Mouse (Mus musculus) embryonic facial prominence, embryonic 12.5 days (tissue): ENCODE measurements at regions not wholly inside any gene's neighbourhood (a gene's known extent, or its start where the extent isn't known, plus 50 kb on each side); places are given as distances from the start of the nearest gene placed in this dataset.
"Not testable (repeated sequence)": the region's sequence is repeated elsewhere in the genome, so short reads cannot be mapped to it uniquely, and the experiment has no call there.

ENCODE experiments used
- ATAC-seq: fragments of 200-750 bp; cut with Nextera tagmentation; 2 replicates; pipeline ENCODE4 v1.8.0; 2017; ENCODE audit not compliant: insufficient number of reproducible peaks, insufficient read depth, low FRiP score, low TSS enrichment
- H3K27ac ChIP-seq: fragments of 300-500 bp; sonication (generic); 2 replicates; pipeline ENCODE4 v1.5.1; 2016; ENCODE audit warnings: mild to moderate bottlenecking
- H3K27me3 ChIP-seq: fragments of 300-500 bp; sonication (generic); 2 replicates; pipeline ENCODE4 v1.6.1; 2016; ENCODE audit warnings: mild to moderate bottlenecking, moderate library complexity
- H3K36me3 ChIP-seq: fragments of 300-500 bp; sonication (generic); 2 replicates; pipeline ENCODE4 v1.6.1; 2016; ENCODE audit warnings: mild to moderate bottlenecking
- H3K4me1 ChIP-seq: fragments of 300-500 bp; sonication (generic); 2 replicates; pipeline ENCODE4 v1.6.1; 2016
- H3K4me2 ChIP-seq: fragments of 300-500 bp; sonication (generic); replicated peaks from 2 replicates; pipeline ENCODE4 v1.6.1; 2016; ENCODE audit warnings: mild to moderate bottlenecking, moderate library complexity
- H3K4me3 ChIP-seq: fragments of 300-500 bp; sonication (generic); 2 replicates; pipeline ENCODE4 v1.5.1; 2016; ENCODE audit warnings: mild to moderate bottlenecking
- H3K9ac ChIP-seq: fragments of 300-500 bp; sonication (generic); 2 replicates; pipeline ENCODE4 v1.6.1; 2016; ENCODE audit warnings: mild to moderate bottlenecking, moderate library complexity
- H3K9me3 ChIP-seq: fragments of 300-500 bp; sonication (generic); 2 replicates; pipeline ENCODE4 v1.6.1; 2016; ENCODE audit warnings: mild to moderate bottlenecking, moderate library complexity
- WGBS: fragments of 180-500 bp; shearing (Covaris S2); methylation state at CpG from one replicate; pipeline ENCODE4 v1.1.7; 2016; 5-methylcytosine and 5-hydroxymethylcytosine counted together

DNA sequence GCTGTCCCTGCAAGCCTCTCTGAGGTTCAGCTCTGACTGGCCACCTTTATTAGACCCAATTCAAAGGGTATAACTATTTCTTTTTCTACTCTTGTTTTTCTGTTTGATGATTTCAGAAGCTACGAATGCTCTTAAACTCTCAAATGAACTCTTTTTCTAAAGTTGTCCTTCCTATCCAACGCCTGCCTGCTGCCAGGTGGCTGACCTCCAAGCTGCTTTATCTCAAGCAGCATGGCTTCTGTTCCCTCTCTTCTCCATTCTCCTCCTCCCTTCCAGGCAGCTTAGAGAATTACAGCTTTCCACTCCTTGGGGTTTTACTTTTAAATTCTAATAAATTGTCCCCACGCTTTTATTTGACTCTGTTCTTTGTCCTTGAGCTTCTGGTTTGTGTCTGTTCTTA is 196.9 kb upstream of the Irak1bp1 start:
- no peak for ATAC-seq
- 75% methylated on average over 3 of the region's 3 CpGs for WGBS
- H3K27ac ChIP-seq: no peak overlapping the region
- no peak overlapping the region for H3K4me2 ChIP-seq
- no peak overlapping the region for H3K4me3 ChIP-seq
- no peaks in the 10 kb centered on the region for H3K9me3 ChIP-seq
- no peak overlapping the region for H3K9ac ChIP-seq
- no peaks in the 10 kb centered on the region for H3K36me3 ChIP-seq
- H3K27me3 ChIP-seq: no peaks in the 10 kb centered on the region
- no peaks in the 10 kb centered on the region for H3K4me1 ChIP-seq

DNA sequence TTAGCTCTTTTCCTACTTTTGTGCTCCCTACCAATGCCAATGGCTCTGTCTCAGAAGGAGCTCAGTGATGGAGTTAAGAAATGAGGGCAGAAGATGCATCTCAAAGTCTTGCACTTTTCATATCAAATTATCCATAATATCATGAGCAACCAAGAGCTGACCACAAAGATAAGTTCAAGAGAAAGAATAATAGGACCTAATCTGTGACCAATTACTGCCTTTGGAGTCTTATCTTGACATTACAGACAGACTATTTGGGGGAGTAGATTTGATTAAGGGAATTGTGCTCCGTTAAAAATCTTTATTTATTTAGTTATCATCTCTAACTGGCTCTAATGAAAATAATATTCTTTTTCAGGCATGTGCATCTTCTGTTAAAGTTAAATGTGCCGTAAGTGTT is 189.1 kb upstream of the Irak1bp1 start:
- no peaks in the 10 kb centered on the region for H3K27me3 ChIP-seq
- 73% methylated on average over 2 of the region's 2 CpGs for WGBS
- H3K9ac ChIP-seq: no peak overlapping the region
- no peak overlapping the region for H3K4me3 ChIP-seq
- no peaks in the 10 kb centered on the region for H3K9me3 ChIP-seq
- H3K4me2 ChIP-seq: no peak overlapping the region
- no peaks in the 10 kb centered on the region for H3K36me3 ChIP-seq
- no peak for ATAC-seq
- H3K27ac ChIP-seq: no peak overlapping the region
- no peaks in the 10 kb centered on the region for H3K4me1 ChIP-seq

DNA sequence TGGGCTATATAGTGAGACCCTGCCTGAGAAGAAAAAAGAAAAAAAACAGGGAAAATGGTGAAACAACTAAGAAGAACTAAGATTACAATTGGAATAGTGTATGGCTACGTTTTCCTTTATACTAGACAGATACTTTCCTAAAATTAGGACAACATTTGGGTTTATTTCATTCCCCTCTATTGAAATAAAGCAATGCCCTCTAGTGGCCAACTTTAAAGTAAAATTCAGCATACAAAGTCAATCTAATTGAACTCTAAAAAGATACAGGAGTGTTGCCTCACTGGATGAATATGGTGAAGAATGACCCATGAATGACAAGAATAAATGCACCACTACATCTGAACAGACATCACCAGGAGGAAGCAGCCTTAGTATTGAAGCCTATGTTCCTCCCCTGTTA is 185.4 kb upstream of the Irak1bp1 start:
- no peak for ATAC-seq
- 30% methylated on average over 1 of the region's 1 CpGs for WGBS
- no peak overlapping the region for H3K27ac ChIP-seq

DNA sequence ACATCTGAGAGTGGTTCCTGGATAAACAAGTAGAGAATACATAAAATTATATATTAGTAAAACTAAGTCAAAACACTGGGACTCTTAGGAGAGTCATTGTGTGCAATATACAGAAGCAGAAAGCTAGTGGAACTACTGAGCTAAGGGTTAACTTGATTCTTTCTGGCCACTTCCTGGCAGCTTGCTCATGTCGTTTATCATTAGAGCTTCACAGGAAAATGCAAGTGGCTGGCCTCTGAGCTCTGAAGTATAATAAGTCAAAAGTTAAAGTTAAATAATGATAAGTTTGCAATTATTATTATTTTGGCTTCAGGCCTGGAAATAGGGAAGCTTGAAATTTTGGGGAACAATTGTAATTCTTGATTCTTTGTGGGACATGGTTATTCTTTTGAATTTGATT is 173.8 kb upstream of the Irak1bp1 start:
- not testable (repeated sequence) for H3K4me3 ChIP-seq, H3K4me1 ChIP-seq, H3K36me3 ChIP-seq

More for the DNA sequence above, 185.4 kb upstream of the Irak1bp1 start:
- no peaks in the 10 kb centered on the region for H3K36me3 ChIP-seq
- no peaks in the 10 kb centered on the region for H3K9me3 ChIP-seq
- no peaks in the 10 kb centered on the region for H3K27me3 ChIP-seq
- no peak overlapping the region for H3K4me3 ChIP-seq
- H3K4me2 ChIP-seq: no peak overlapping the region
- H3K9ac ChIP-seq: no peak overlapping the region
- H3K4me1 ChIP-seq: no peaks in the 10 kb centered on the region

DNA sequence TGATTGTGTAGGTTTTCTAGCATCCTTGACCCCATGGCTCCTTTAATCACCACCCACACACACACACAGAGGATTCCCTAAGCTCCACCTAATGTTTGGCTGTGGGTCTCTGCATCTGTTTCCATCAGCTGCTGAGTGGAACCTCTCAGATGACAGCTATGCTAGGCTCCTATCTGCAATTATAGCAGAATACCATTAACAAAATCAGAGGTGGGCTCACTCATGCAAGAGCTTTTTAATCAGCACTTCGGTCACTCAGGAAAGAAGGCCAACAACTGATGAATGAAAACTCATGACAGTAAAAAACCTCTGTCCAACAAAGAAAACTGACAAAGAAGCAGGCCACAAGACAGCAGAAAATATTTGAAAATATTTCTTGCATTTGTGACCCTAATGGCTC is 147.1 kb upstream of the Irak1bp1 start:
- H3K4me3 ChIP-seq: no peak overlapping the region
- no peak overlapping the region for H3K27ac ChIP-seq

More for the DNA sequence above, 173.8 kb upstream of the Irak1bp1 start:
- not testable (repeated sequence) for H3K9ac ChIP-seq, H3K27me3 ChIP-seq, H3K4me2 ChIP-seq, ATAC-seq, H3K27ac ChIP-seq, H3K9me3 ChIP-seq
- WGBS: 15% methylated on average over 1 of the region's 1 CpGs

DNA sequence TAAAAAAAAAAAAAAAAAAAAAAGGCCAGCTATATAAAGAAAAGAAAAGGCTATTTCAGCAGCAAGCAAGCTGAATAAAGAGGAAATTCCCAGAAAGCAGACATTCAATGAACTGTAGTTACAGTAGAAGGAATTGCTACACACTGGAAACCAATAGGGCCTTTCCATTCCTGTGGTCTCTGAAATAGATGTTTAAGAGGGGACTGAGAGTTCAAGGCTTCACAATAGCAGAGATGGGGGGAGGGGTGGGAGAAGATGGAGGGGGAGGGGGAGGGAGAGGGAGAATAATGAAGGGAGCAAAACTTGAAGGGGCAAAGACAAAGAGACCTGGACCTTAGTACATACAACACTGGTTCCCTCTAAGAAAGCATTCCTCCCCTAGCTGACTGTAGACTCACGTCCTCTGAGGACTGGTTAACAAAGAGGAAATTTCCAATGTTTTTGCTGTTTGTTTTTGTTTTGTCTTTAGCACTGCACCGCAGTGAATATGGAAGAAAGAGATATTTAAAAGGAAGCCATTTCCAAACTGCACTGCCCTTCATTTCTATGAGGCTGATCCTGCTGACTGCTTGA is 119.8 kb upstream of the Irak1bp1 start:
- no peaks in the 10 kb centered on the region for H3K27me3 ChIP-seq
- no peaks in the 10 kb centered on the region for H3K36me3 ChIP-seq
- H3K27ac ChIP-seq: no peak overlapping the region
- no peaks in the 10 kb centered on the region for H3K4me1 ChIP-seq
- H3K9me3 ChIP-seq: no peaks in the 10 kb centered on the region
- ATAC-seq: no peak
- WGBS: 56% methylated on average over 2 of the region's 2 CpGs
- no peak overlapping the region for H3K4me3 ChIP-seq
- no peak overlapping the region for H3K9ac ChIP-seq
- no peak overlapping the region for H3K4me2 ChIP-seq

More for the DNA sequence above, 147.1 kb upstream of the Irak1bp1 start:
- H3K4me1 ChIP-seq: no peaks in the 10 kb centered on the region
- H3K36me3 ChIP-seq: no peaks in the 10 kb centered on the region
- H3K27me3 ChIP-seq: no peaks in the 10 kb centered on the region
- H3K4me2 ChIP-seq: no peak overlapping the region
- no peaks in the 10 kb centered on the region for H3K9me3 ChIP-seq
- 77% methylated on average over 1 of the region's 1 CpGs for WGBS
- ATAC-seq: no peak
- H3K9ac ChIP-seq: no peak overlapping the region

DNA sequence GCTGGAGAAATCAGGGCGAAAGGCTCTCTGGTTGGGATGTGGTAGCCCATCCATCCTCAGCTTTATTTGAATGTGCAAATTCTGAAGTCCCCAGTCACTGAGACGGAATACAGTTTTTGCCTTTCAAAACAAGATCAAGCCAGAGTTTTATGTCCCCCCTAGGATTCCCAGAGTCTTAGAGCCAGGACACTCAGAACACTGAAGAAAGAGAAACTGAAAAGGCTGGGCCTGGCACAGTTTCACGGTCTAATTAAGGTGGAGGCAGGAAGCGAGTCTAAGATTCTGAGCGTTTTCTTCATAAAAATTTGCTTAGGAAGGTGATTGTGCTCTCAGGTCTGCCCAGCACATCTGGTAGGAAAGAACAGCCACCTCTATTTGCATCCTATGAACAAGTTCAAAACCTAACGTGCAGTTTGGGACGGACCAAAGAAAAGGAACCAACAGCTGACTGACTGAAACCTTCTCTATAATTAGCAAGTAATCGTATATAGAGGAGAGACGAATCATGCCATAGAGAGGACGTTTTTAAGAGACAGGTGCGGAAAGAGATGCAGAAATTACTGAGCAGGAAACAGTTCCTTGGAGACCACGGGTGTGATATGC is 119.2 kb upstream of the Irak1bp1 start:
- H3K27ac ChIP-seq: no peak overlapping the region
- no peak overlapping the region for H3K4me2 ChIP-seq
- no peak overlapping the region for H3K9ac ChIP-seq
- no peaks in the 10 kb centered on the region for H3K9me3 ChIP-seq
- no peak for ATAC-seq
- 63% methylated on average over 12 of the region's 12 CpGs for WGBS
- H3K27me3 ChIP-seq: no peaks in the 10 kb centered on the region
- no peaks in the 10 kb centered on the region for H3K4me1 ChIP-seq
- H3K36me3 ChIP-seq: no peaks in the 10 kb centered on the region
- no peak overlapping the region for H3K4me3 ChIP-seq

DNA sequence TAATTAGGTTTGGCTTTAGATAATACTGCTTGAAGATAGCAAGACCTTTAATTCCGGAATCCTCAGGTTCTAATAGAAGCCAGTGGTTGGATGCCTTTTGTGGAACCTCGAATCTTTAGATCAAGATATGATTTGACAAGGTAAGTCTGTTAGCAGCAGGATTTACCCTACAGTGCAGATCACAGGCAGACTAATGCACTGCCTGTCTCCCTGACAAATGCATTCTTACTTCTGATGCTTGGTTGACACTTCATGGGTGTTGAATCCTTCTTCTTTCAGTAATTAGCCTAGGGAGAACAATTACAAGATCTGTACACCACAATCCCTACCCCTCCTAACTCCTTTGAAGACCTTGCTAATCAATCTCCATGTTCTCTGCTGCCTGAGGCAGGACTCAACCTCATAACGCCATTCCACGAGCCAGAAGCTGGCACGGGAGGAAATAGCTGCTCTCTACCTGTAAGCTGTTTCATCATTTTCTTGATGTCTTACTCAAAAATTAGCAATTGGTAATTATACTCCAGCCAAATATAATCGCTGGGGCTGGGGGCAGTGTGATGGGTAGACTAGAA is 118.3 kb upstream of the Irak1bp1 start:
- Histone ChIP-seq H3K9me3 (no peaks in the 10 kb centered on the region), H3K36me3 (no peaks in the 10 kb centered on the region), H3K4me1 (no peaks in the 10 kb centered on the region), H3K27ac (no peak overlapping the region), H3K4me3 (no peak overlapping the region), H3K9ac (no peak overlapping the region), H3K4me2 (no peak overlapping the region), H3K27me3 (no peaks in the 10 kb centered on the region)
- ATAC-seq: no peak
- WGBS: 62% methylated on average over 6 of the region's 6 CpGs

DNA sequence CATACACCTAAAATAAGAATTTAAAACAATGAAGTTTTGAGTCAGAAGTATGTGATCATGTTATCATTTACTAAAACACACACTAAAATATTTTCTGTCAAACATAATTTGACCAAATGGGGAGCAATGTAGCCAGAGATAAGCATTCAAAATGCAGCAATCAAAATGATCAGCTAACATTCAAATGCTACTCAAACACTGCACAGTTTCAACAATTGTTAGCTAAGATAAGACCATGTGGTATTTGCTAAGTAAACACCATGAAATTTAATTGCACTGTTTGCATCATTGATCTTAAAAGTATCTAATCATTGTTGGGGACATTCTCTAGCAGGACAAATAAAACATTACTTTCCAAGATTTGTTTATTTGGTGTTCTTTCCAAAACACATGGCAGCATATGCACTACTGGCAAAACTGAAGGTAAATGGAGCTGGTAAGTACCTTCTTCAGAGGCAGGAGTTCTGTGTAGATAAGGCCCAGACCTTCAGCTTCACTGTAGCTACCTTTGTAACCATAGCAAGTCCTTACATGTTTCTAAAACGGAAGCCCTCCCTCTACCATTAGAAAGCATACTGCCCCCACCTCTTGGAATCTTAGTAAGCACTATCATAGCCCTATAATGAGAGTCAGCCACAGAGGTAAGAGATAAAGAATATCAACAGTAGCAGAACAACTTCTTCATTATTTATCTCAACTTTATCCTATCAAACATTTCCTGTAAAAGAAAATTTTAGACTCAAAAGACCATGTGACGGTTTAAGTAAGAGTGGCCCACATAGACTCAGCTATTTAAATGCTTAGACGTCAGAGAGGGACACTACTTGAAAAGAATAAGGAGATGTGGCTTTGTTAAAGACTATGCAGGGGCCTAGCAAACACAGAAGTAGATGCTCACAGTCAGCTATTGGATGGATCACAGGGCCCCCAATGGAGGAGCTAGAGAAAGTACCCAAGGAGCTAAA is 116.3 kb upstream of the Irak1bp1 start:
- Histone ChIP-seq H3K4me1 (no peaks in the 10 kb centered on the region), H3K27ac (no peak overlapping the region), H3K9ac (no peak overlapping the region), H3K4me2 (no peak overlapping the region), H3K9me3 (no peaks in the 10 kb centered on the region), H3K27me3 (no peaks in the 10 kb centered on the region), H3K4me3 (no peak overlapping the region), H3K36me3 (no peaks in the 10 kb centered on the region)
- no peak for ATAC-seq
- 89% methylated on average over 3 of the region's 3 CpGs for WGBS

DNA sequence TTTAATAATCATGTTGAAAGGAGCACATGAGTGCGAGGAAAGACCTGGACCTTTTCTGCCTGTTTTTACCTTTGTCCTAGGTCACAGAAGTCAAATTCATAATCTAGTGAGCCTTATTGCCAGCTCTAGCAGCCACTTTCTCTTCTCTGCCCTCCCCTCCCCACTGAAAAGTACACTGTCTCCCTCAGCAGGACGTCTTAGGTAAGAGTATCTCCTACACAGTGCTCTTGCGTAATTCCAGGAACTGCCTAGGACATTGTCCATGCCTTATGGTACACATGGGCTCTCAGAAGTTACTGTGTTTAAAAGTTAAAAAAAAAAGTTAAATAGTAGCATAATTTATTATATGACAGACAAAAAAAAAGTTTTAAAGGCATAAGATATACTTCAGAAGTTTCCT is 100.7 kb upstream of the Irak1bp1 start:
- no peak overlapping the region for H3K4me2 ChIP-seq
- H3K27ac ChIP-seq: no peak overlapping the region
- no peaks in the 10 kb centered on the region for H3K36me3 ChIP-seq
- ATAC-seq: no peak
- no peaks in the 10 kb centered on the region for H3K4me1 ChIP-seq
- H3K27me3 ChIP-seq: no peaks in the 10 kb centered on the region
- H3K4me3 ChIP-seq: no peak overlapping the region
- H3K9ac ChIP-seq: no peak overlapping the region
- no peaks in the 10 kb centered on the region for H3K9me3 ChIP-seq
- 61% methylated on average over 3 of the region's 3 CpGs for WGBS

DNA sequence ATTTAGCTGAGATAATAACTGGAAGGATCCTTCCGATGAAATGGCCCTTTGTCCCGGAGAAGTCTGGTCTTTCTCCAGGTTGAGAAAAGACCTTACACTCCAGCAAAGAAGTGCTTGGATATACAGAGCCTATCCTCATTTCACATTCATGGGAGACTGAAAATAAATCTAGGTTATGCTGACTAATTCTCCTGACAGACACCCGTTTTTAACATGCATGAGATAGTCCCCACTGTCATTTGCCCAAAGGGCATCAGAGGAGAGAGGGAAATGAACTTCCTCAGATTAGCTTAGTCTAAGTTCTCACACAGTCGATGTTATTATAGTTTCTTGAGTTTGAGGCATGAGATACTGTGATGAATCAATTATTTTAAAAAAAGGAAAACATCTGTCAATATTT is 99.7 kb upstream of the Irak1bp1 start:
- Histone ChIP-seq H3K36me3 (no peaks in the 10 kb centered on the region), H3K27ac (no peak overlapping the region), H3K4me3 (no peak overlapping the region), H3K9ac (no peak overlapping the region), H3K4me2 (no peak overlapping the region), H3K27me3 (no peaks in the 10 kb centered on the region), H3K9me3 (no peaks in the 10 kb centered on the region), H3K4me1 (no peaks in the 10 kb centered on the region)
- WGBS: 55% methylated on average over 4 of the region's 4 CpGs
- no peak for ATAC-seq
